Comparison of ENCODE assay signal across 12 mouse cellular contexts in the genomic region with DNA sequence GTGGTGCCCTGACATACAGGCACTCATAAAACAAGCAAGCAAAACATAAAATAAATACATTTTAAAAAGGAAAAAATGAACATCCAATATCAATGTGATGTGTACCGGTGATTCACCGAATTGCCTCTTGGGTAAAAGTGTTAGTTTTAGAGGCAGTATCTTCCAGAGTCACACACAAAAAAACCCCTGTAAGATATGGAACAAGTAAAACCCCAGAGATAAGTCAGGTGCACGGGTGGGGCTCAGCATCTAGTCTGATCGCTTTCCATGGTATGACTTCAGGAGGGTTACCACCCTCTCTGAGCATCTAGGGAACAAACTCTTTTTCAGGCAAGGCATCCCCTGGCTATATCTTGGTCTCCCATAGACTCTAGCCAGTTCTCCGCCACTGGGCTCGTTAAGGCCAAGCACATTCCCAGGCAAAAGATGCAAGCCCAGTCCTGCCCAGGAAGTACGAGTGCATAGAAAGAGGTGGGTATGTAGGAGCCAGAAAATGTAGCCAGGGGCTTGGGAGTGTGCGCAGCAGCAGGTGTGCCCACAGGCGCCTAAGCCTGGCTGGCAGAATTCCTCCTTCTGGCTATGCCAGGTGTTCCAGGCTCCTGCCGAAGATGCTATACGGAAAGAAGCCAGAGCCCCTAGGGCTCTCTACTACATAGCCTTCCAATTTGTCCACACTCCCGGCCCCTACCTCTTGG. TPM values are rescaled to one million over a fixed set of nuclear protein-coding genes. Genes with fewer than 3 reads are reported as not detected.
A peak's percentile ranks its signal among the peaks of the same experiment; 100 is the strongest.
DNase-seq lines count a peak whose midpoint lies in the region; ATAC-seq lines count a peak whose summit lies in the region.
"Had no signal": no experiment of that assay in that cellular context is flagged by ENCODE, and none has a peak within 500 bp of the region (broad histone marks: within the 10 kb centered on the region; RNA-seq: fewer than 3 reads in every experiment).

No protein-coding gene starts in this region.

- peak overlapping the region; percentile 89 for H3K9ac ChIP-seq in forebrain, embryonic 13.5 days
- no peak overlapping the region for H3K9ac ChIP-seq in forebrain, embryonic 12.5 days
- H3K9ac ChIP-seq in forebrain, embryonic 14.5 days (ENCODE audit: low read length) = peak overlapping the region; percentile 46; the same call in 1 of the 2 replicates
- no peak overlapping the region for H3K9ac ChIP-seq in limb, embryonic 15.5 days

- no peaks in the 10 kb centered on the region for H3K27me3 ChIP-seq in forebrain, embryonic 13.5 days
- no peaks in the 10 kb centered on the region for H3K27me3 ChIP-seq in forebrain, embryonic 12.5 days
- no peaks in the 10 kb centered on the region for H3K27me3 ChIP-seq in forebrain, embryonic 14.5 days (replicated peaks; ENCODE audit: control insufficient read depth, insufficient read depth, low read length)
- no peaks in the 10 kb centered on the region for H3K27me3 ChIP-seq in limb, embryonic 15.5 days
- no peaks in the 10 kb centered on the region for H3K27me3 ChIP-seq in heart, embryonic 10.5 days (ENCODE audit: insufficient read depth, poor library complexity, severe bottlenecking)

- H3K4me3 ChIP-seq in forebrain, embryonic 13.5 days = 0 out of 2 replicates have a peak overlapping the region, but pooled peaks have one; percentile 82
- H3K4me3 ChIP-seq in forebrain, embryonic 12.5 days (replicated peaks) = no peak overlapping the region
- H3K4me3 ChIP-seq in brown adipose tissue, adult 24 weeks (ENCODE audit: insufficient read depth, low read depth, low read length) = no peak overlapping the region
- 0 out of 2 replicates have a peak overlapping the region, but pooled peaks have one; percentile 81 for H3K4me3 ChIP-seq in forebrain, embryonic 14.5 days (ENCODE audit: low read depth, low read length)
- no peak overlapping the region for H3K4me3 ChIP-seq in limb, embryonic 15.5 days
- no peak overlapping the region for H3K4me3 ChIP-seq in heart, embryonic 10.5 days

- peak overlapping the region; percentile 90 for H3K4me2 ChIP-seq in forebrain, embryonic 13.5 days
- no peak overlapping the region for H3K4me2 ChIP-seq in forebrain, embryonic 12.5 days
- peak overlapping the region; percentile 72 for H3K4me2 ChIP-seq in forebrain, embryonic 14.5 days (ENCODE audit: low read length)
- H3K4me2 ChIP-seq in limb, embryonic 15.5 days = no peak overlapping the region

- ATAC-seq in forebrain, embryonic 13.5 days = no peak
- no peak for ATAC-seq in forebrain, embryonic 12.5 days (ENCODE audit: low FRiP score)
- ATAC-seq in forebrain, embryonic 14.5 days = no peak
- ATAC-seq in limb, embryonic 15.5 days (ENCODE audit: insufficient number of reproducible peaks, low FRiP score, low TSS enrichment, low read depth) = no peak

- peak overlapping the region; percentile 49 for H3K27ac ChIP-seq in forebrain, embryonic 13.5 days
- H3K27ac ChIP-seq in forebrain, embryonic 12.5 days = no peak overlapping the region
- peak overlapping the region; percentile 62; the same call in 1 of the 2 replicates for H3K27ac ChIP-seq in brown adipose tissue, adult 24 weeks (replicated peaks; ENCODE audit: low read depth, low read length)
- H3K27ac ChIP-seq in forebrain, embryonic 14.5 days (ENCODE audit: low read depth, low read length) = 0 out of 2 replicates have a peak overlapping the region, but pooled peaks have one; percentile 9
- H3K27ac ChIP-seq in limb, embryonic 15.5 days = 0 out of 2 replicates have a peak overlapping the region, but pooled peaks have one; percentile 0
- no peak overlapping the region for H3K27ac ChIP-seq in heart, embryonic 10.5 days

- WGBS in forebrain, embryonic 13.5 days = 81% methylated on average over 12 of the region's 12 CpGs
- WGBS in forebrain, embryonic 12.5 days = 87% methylated on average over 12 of the region's 12 CpGs
- WGBS in forebrain, embryonic 14.5 days = 69% methylated on average over 12 of the region's 12 CpGs
- 63% methylated on average over 12 of the region's 12 CpGs for WGBS in limb, embryonic 15.5 days
- 83% methylated on average over 12 of the region's 12 CpGs for WGBS in heart, embryonic 10.5 days

- no peaks in the 10 kb centered on the region for H3K9me3 ChIP-seq in forebrain, embryonic 13.5 days (replicated peaks)
- no peaks in the 10 kb centered on the region for H3K9me3 ChIP-seq in forebrain, embryonic 12.5 days
- H3K9me3 ChIP-seq in forebrain, embryonic 14.5 days (replicated peaks; ENCODE audit: control insufficient read depth, low read length) = no peaks in the 10 kb centered on the region
- no peaks in the 10 kb centered on the region for H3K9me3 ChIP-seq in limb, embryonic 15.5 days
- no peaks in the 10 kb centered on the region for H3K9me3 ChIP-seq in heart, embryonic 10.5 days

- H3K4me1 ChIP-seq in forebrain, embryonic 13.5 days = peaks cover 50% of the 10 kb centered on the region
- peaks cover 49% of the 10 kb centered on the region for H3K4me1 ChIP-seq in forebrain, embryonic 12.5 days
- H3K4me1 ChIP-seq in brown adipose tissue, adult 24 weeks (ENCODE audit: control insufficient read depth, insufficient read depth, insufficient read length, low read length) = peaks cover 34% of the 10 kb centered on the region
- peaks cover 27% of the 10 kb centered on the region for H3K4me1 ChIP-seq in forebrain, embryonic 14.5 days (ENCODE audit: control insufficient read depth, insufficient read depth, low read length)
- H3K4me1 ChIP-seq in limb, embryonic 15.5 days = peaks cover 40% of the 10 kb centered on the region
- peaks cover 62% of the 10 kb centered on the region for H3K4me1 ChIP-seq in heart, embryonic 10.5 days

- H3K36me3 ChIP-seq in forebrain, embryonic 13.5 days (ENCODE audit: poor library complexity, severe bottlenecking) = peaks cover 35% of the 10 kb centered on the region
- peaks cover 36% of the 10 kb centered on the region for H3K36me3 ChIP-seq in forebrain, embryonic 12.5 days (replicated peaks)
- H3K36me3 ChIP-seq in forebrain, embryonic 14.5 days (ENCODE audit: control insufficient read depth, insufficient read depth, low read length) = peaks cover 32% of the 10 kb centered on the region
- peaks cover 55% of the 10 kb centered on the region for H3K36me3 ChIP-seq in limb, embryonic 15.5 days
- peaks cover 43% of the 10 kb centered on the region for H3K36me3 ChIP-seq in heart, embryonic 10.5 days

- DNase-seq in forebrain, embryonic 14.5 days (ENCODE audit: low spot score) = peak; percentile 34
- no peak for DNase-seq in retina, embryonic 14.5 days (ENCODE audit: low spot score)
- DNase-seq in heart, embryonic 10.5 days (ENCODE audit: low spot score) = no peak
- no peak for DNase-seq in spleen, postnatal 10 days (ENCODE audit: low spot score in 2 of 2)
- DNase-seq: kidney, postnatal 10 days; liver; lung, postnatal 36 days; thymus, postnatal 4 days had no signal

RNA-seq across cellular contexts. Expression of a gene that starts 15.9 kb away (rescaled TPM):
- 36.4 and 40.9 TPM in 2 replicates for polyA plus RNA-seq in forebrain, embryonic 13.5 days (2015; fragmentation: Nextera tagmentation; extraction: Ambion mirVana)
- polyA plus RNA-seq in forebrain, embryonic 12.5 days (2016; fragmentation: Nextera tagmentation; extraction: Ambion mirVana) = 57.5 and 67.3 TPM in 2 replicates
- polyA plus RNA-seq in brown adipose tissue, adult 24 weeks (2012; ENCODE audit: insufficient read depth, insufficient read length, missing spikeins) = 19.6 and 27.6 TPM in 2 replicates
- 29.5 and 42.9 TPM in 2 replicates for polyA plus RNA-seq in forebrain, embryonic 14.5 days (2014; fragmentation: Nextera tagmentation; extraction: Ambion mirVana)
- 37.8 and 39.2 TPM in 2 replicates for polyA plus RNA-seq in limb, embryonic 15.5 days (2015; fragmentation: Nextera tagmentation; extraction: Ambion mirVana)
- 29.1 and 34.7 TPM in 2 replicates for polyA plus RNA-seq in heart, embryonic 10.5 days (2016; fragmentation: Nextera tagmentation; extraction: Ambion mirVana)

RNA-seq across cellular contexts. Expression of a gene that starts 46.1 kb away (rescaled TPM):
- not detected in 2 replicates for polyA plus RNA-seq in forebrain, embryonic 13.5 days (2015; fragmentation: Nextera tagmentation; extraction: Ambion mirVana)
- not detected in 2 replicates for polyA plus RNA-seq in forebrain, embryonic 12.5 days (2016; fragmentation: Nextera tagmentation; extraction: Ambion mirVana)
- polyA plus RNA-seq in brown adipose tissue, adult 24 weeks (2012; ENCODE audit: insufficient read depth, insufficient read length, missing spikeins) = not detected in 2 replicates
- not detected in 2 replicates for polyA plus RNA-seq in forebrain, embryonic 14.5 days (2014; fragmentation: Nextera tagmentation; extraction: Ambion mirVana)
- not detected in 2 replicates for polyA plus RNA-seq in limb, embryonic 15.5 days (2015; fragmentation: Nextera tagmentation; extraction: Ambion mirVana)
- polyA plus RNA-seq in heart, embryonic 10.5 days (2016; fragmentation: Nextera tagmentation; extraction: Ambion mirVana) = not detected in 2 replicates

RNA-seq across cellular contexts. Expression of a gene that starts 48.6 kb away (rescaled TPM):
- polyA plus RNA-seq in forebrain, embryonic 13.5 days (2015; fragmentation: Nextera tagmentation; extraction: Ambion mirVana) = 132 and 137 TPM in 2 replicates
- 167 and 170 TPM in 2 replicates for polyA plus RNA-seq in forebrain, embryonic 12.5 days (2016; fragmentation: Nextera tagmentation; extraction: Ambion mirVana)
- polyA plus RNA-seq in brown adipose tissue, adult 24 weeks (2012; ENCODE audit: insufficient read depth, insufficient read length, missing spikeins) = 68.4 and 96.1 TPM in 2 replicates
- 138 and 152 TPM in 2 replicates for polyA plus RNA-seq in forebrain, embryonic 14.5 days (2014; fragmentation: Nextera tagmentation; extraction: Ambion mirVana)
- 221 and 223 TPM in 2 replicates for polyA plus RNA-seq in limb, embryonic 15.5 days (2015; fragmentation: Nextera tagmentation; extraction: Ambion mirVana)
- polyA plus RNA-seq in heart, embryonic 10.5 days (2016; fragmentation: Nextera tagmentation; extraction: Ambion mirVana) = 159 and 167 TPM in 2 replicates

RNA-seq across cellular contexts. Expression of a gene that starts 48.6 kb away (rescaled TPM):
- 154 and 164 TPM in 2 replicates for polyA plus RNA-seq in forebrain, embryonic 13.5 days (2015; fragmentation: Nextera tagmentation; extraction: Ambion mirVana)
- polyA plus RNA-seq in forebrain, embryonic 12.5 days (2016; fragmentation: Nextera tagmentation; extraction: Ambion mirVana) = 124 and 130 TPM in 2 replicates
- polyA plus RNA-seq in brown adipose tissue, adult 24 weeks (2012; ENCODE audit: insufficient read depth, insufficient read length, missing spikeins) = 28.3 and 47.4 TPM in 2 replicates
- 178 and 206 TPM in 2 replicates for polyA plus RNA-seq in forebrain, embryonic 14.5 days (2014; fragmentation: Nextera tagmentation; extraction: Ambion mirVana)
- 106 and 117 TPM in 2 replicates for polyA plus RNA-seq in limb, embryonic 15.5 days (2015; fragmentation: Nextera tagmentation; extraction: Ambion mirVana)
- polyA plus RNA-seq in heart, embryonic 10.5 days (2016; fragmentation: Nextera tagmentation; extraction: Ambion mirVana) = 77.2 and 84.8 TPM in 2 replicates

Comparison
In these comparisons a context has a peak if more than half of its experiments do, and no peak if none do; other contexts are left out.
1. H3K27ac ChIP-seq: peak in forebrain, embryonic 13.5 days (single experiment), brown adipose tissue, adult 24 weeks (single experiment), forebrain, embryonic 14.5 days (single experiment) and limb, embryonic 15.5 days (single experiment); none in forebrain, embryonic 12.5 days (single experiment) and heart, embryonic 10.5 days (single experiment).
2. H3K4me2 ChIP-seq: peak in forebrain, embryonic 13.5 days (single experiment) and forebrain, embryonic 14.5 days (single experiment); none in forebrain, embryonic 12.5 days (single experiment) and limb, embryonic 15.5 days (single experiment).
3. H3K4me3 ChIP-seq: peak in forebrain, embryonic 13.5 days (single experiment) and forebrain, embryonic 14.5 days (single experiment); none in forebrain, embryonic 12.5 days (single experiment), brown adipose tissue, adult 24 weeks (single experiment), limb, embryonic 15.5 days (single experiment) and heart, embryonic 10.5 days (single experiment).
4. H3K9ac ChIP-seq: peak in forebrain, embryonic 13.5 days (single experiment) and forebrain, embryonic 14.5 days (single experiment); none in forebrain, embryonic 12.5 days (single experiment) and limb, embryonic 15.5 days (single experiment).